Mouse (Mus musculus) forebrain, embryonic 10.5 days (tissue): ENCODE measurements around the gene Dock6. TPM values are rescaled to one million over a fixed set of nuclear protein-coding genes. Genes with fewer than 3 reads are reported as not detected.
"Not testable (repeated sequence)": the region's sequence is repeated elsewhere in the genome, so short reads cannot be mapped to it uniquely, and the experiment has no call there.

ENCODE experiments used
- DNase-seq: peaks from one replicate; pipeline ENCODE4 v3.0.0-alpha.2; 2017; ENCODE audit warnings: low spot score; ENCODE audit errors: extremely low spot score
- H3K27ac ChIP-seq: fragments of 300-500 bp; sonication (generic); 2 replicates; pipeline ENCODE4 v1.5.1; 2016; ENCODE audit warnings: mild to moderate bottlenecking
- H3K27me3 ChIP-seq: fragments of 300-500 bp; sonication (generic); 2 replicates; pipeline ENCODE4 v1.6.1; 2016; ENCODE audit warnings: mild to moderate bottlenecking; ENCODE audit not compliant: poor library complexity, severe bottlenecking
- H3K36me3 ChIP-seq: fragments of 300-500 bp; sonication (generic); replicated peaks from 2 replicates; pipeline ENCODE4 v1.6.1; 2016; ENCODE audit warnings: mild to moderate bottlenecking, moderate library complexity
- H3K4me1 ChIP-seq: fragments of 300-500 bp; sonication (generic); 2 replicates; pipeline ENCODE4 v1.6.1; 2016
- H3K4me3 ChIP-seq: fragments of 300-500 bp; sonication (generic); 2 replicates; pipeline ENCODE4 v1.5.1; 2016; ENCODE audit warnings: mild to moderate bottlenecking, moderate library complexity
- H3K9me3 ChIP-seq: fragments of 300-500 bp; sonication (generic); 2 replicates; pipeline ENCODE4 v1.6.1; 2016; ENCODE audit warnings: mild to moderate bottlenecking, moderate library complexity
- WGBS: fragments of 180-500 bp; shearing (Covaris S2); methylation state at CpG from one replicate; pipeline ENCODE4 v1.1.7; 2016; 5-methylcytosine and 5-hydroxymethylcytosine counted together
- polyA plus RNA-seq: library from polyadenylated mRNA; unstranded; fragments of >200 nt; fragmentation: Nextera tagmentation; extraction: Ambion mirVana; gene quantifications from 2 replicates; pipeline ENCODE4 v1.2.1, GENCODE M21; 2016

The Dock6 gene
- polyA plus RNA-seq, 1 experiment from 2014 or later, result 24.2 TPM

- peaks cover 80% of the 10 kb centered on the region for H3K36me3 ChIP-seq
- H3K9me3 ChIP-seq, H3K27me3 ChIP-seq, H3K4me3 ChIP-seq, H3K4me1 ChIP-seq, H3K27ac ChIP-seq, DNase-seq: not testable (repeated sequence)
- 88% methylated on average over 2 of the region's 2 CpGs for WGBS
Observed at GRCm38 (mm10) chr9:21786309-21786708, 66.1 kb downstream of the Dock6 start.

- no peak overlapping the region for H3K27ac ChIP-seq
- H3K4me3 ChIP-seq, result no peak overlapping the region
- WGBS, result 88% methylated on average over 7 of the region's 7 CpGs
- no peak for DNase-seq
- no peaks in the 10 kb centered on the region for H3K27me3 ChIP-seq
- H3K4me1 ChIP-seq, result peaks cover 10% of the 10 kb centered on the region
- peaks cover 84% of the 10 kb centered on the region for H3K36me3 ChIP-seq
- H3K9me3 ChIP-seq, result no peaks in the 10 kb centered on the region
Observed at GRCm38 (mm10) chr9:21784517-21785307, 67.7 kb downstream of the Dock6 start.

GRCm38 (mm10) chr9:21781657-21782468 lies 70.6 kb downstream of the Dock6 start:
- H3K4me1 ChIP-seq, result peaks cover under 1% of the 10 kb centered on the region
- H3K27ac ChIP-seq, result no peak overlapping the region
- no peaks in the 10 kb centered on the region; the same call in 1 of the 2 replicates for H3K9me3 ChIP-seq
- H3K36me3 ChIP-seq, result peaks cover 88% of the 10 kb centered on the region
- DNase-seq, result no peak
- H3K4me3 ChIP-seq, result no peak overlapping the region
- 88% methylated on average over 15 of the region's 15 CpGs for WGBS
- no peaks in the 10 kb centered on the region for H3K27me3 ChIP-seq

GRCm38 (mm10) chr9:21777726-21778125 lies 74.7 kb downstream of the Dock6 start:
- WGBS, result 91% methylated on average over 3 of the region's 3 CpGs
- Histone ChIP-seq H3K4me3 (no peak overlapping the region), H3K36me3 (peaks cover 89% of the 10 kb centered on the region), H3K27ac (no peak overlapping the region), H3K4me1 (no peaks in the 10 kb centered on the region), H3K9me3 (no peaks in the 10 kb centered on the region; the same call in 1 of the 2 replicates), H3K27me3 (no peaks in the 10 kb centered on the region)
- DNase-seq, result no peak

GRCm38 (mm10) chr9:21774353-21774752 lies 78.1 kb downstream of the Dock6 start:
- Histone ChIP-seq H3K27ac (no peak overlapping the region), H3K4me3 (no peak overlapping the region), H3K4me1 (0 out of 2 replicates have a peak, but pooled peaks cover 3% of the 10 kb centered on the region), H3K27me3 (no peaks in the 10 kb centered on the region), H3K36me3 (peaks cover 84% of the 10 kb centered on the region), H3K9me3 (no peaks in the 10 kb centered on the region; the same call in 1 of the 2 replicates)
- DNase-seq, result no peak
- WGBS, result 92% methylated on average over 16 of the region's 16 CpGs

GRCm38 (mm10) chr9:21773396-21773795 lies 79.0 kb downstream of the Dock6 start:
- 85% methylated on average over 5 of the region's 5 CpGs for WGBS

GRCm38 (mm10) chr9:21769558-21770183 lies 82.8 kb downstream of the Dock6 start:
- WGBS, result 83% methylated on average over 26 of the region's 26 CpGs
- Histone ChIP-seq H3K9me3 (no peaks in the 10 kb centered on the region), H3K27ac (0 out of 2 replicates have a peak overlapping the region, but pooled peaks have one; percentile 25), H3K36me3 (peaks cover 66% of the 10 kb centered on the region), H3K27me3 (no peaks in the 10 kb centered on the region), H3K4me3 (no peak overlapping the region), H3K4me1 (peaks cover 20% of the 10 kb centered on the region)
- no peak for DNase-seq

More at GRCm38 (mm10) chr9:21773396-21773795, 79.0 kb downstream of the Dock6 start:
- not testable (repeated sequence) for H3K4me3 ChIP-seq, DNase-seq, H3K9me3 ChIP-seq, H3K27me3 ChIP-seq, H3K27ac ChIP-seq
- Histone ChIP-seq H3K36me3 (peaks cover 84% of the 10 kb centered on the region), H3K4me1 (peaks cover 13% of the 10 kb centered on the region)

- peaks cover 57% of the 10 kb centered on the region for H3K36me3 ChIP-seq
- peak overlapping the region; percentile 72 for H3K27ac ChIP-seq
- no peaks in the 10 kb centered on the region for H3K9me3 ChIP-seq
- WGBS, result 73% methylated on average over 13 of the region's 13 CpGs
- peaks cover 20% of the 10 kb centered on the region for H3K4me1 ChIP-seq
- H3K27me3 ChIP-seq, result no peaks in the 10 kb centered on the region
- no peak overlapping the region for H3K4me3 ChIP-seq
- DNase-seq, result no peak
Observed at GRCm38 (mm10) chr9:21768511-21769411, 83.7 kb downstream of the Dock6 start.

- peaks cover 20% of the 10 kb centered on the region for H3K4me1 ChIP-seq
- peak overlapping the region; percentile 72 for H3K27ac ChIP-seq
- H3K27me3 ChIP-seq, result no peaks in the 10 kb centered on the region
- peaks cover 52% of the 10 kb centered on the region for H3K36me3 ChIP-seq
- no peaks in the 10 kb centered on the region for H3K9me3 ChIP-seq
- H3K4me3 ChIP-seq, result no peak overlapping the region
- peak; percentile 34 for DNase-seq
- WGBS, result 79% methylated on average over 11 of the region's 11 CpGs
Observed at GRCm38 (mm10) chr9:21767896-21768295, 84.5 kb downstream of the Dock6 start.

- no peak for DNase-seq
Observed at GRCm38 (mm10) chr9:21764084-21764999, 88.1 kb downstream of the Dock6 start.

GRCm38 (mm10) chr9:21762135-21762534 lies 90.3 kb downstream of the Dock6 start:
- no peaks in the 10 kb centered on the region for H3K9me3 ChIP-seq
- DNase-seq, result no peak
- H3K4me1 ChIP-seq, result peaks cover 27% of the 10 kb centered on the region
- peaks cover 21% of the 10 kb centered on the region for H3K36me3 ChIP-seq
- H3K27ac ChIP-seq, result no peak overlapping the region
- H3K4me3 ChIP-seq, result no peak overlapping the region
- H3K27me3 ChIP-seq, result no peaks in the 10 kb centered on the region

More at GRCm38 (mm10) chr9:21764084-21764999, 88.1 kb downstream of the Dock6 start:
- Histone ChIP-seq H3K36me3 (peaks cover 23% of the 10 kb centered on the region), H3K9me3 (no peaks in the 10 kb centered on the region), H3K4me3 (no peak overlapping the region), H3K4me1 (peaks cover 25% of the 10 kb centered on the region), H3K27me3 (no peaks in the 10 kb centered on the region), H3K27ac (no peak overlapping the region)
- 98% methylated on average over 6 of the region's 6 CpGs for WGBS
